Mouse (Mus musculus) midbrain, embryonic 10.5 days (tissue): ENCODE measurements around the gene Tmem274. TPM values are rescaled to one million over a fixed set of nuclear protein-coding genes. Genes with fewer than 3 reads are reported as not detected.

Source experiments
- DNase-seq: peaks from one replicate; pipeline ENCODE4 v3.0.0-alpha.2; 2017; ENCODE audit warnings: low spot score
- H3K27ac ChIP-seq: fragments of 300-500 bp; sonication (generic); replicated peaks from 2 replicates; pipeline ENCODE4 v1.5.1; 2016; ENCODE audit warnings: mild to moderate bottlenecking
- H3K27me3 ChIP-seq: fragments of 300-500 bp; sonication (generic); 2 replicates; pipeline ENCODE4 v1.6.1; 2016; ENCODE audit warnings: low read depth, mild to moderate bottlenecking; ENCODE audit not compliant: poor library complexity, severe bottlenecking
- H3K36me3 ChIP-seq: fragments of 300-500 bp; sonication (generic); 2 replicates; pipeline ENCODE4 v1.6.1; 2016; ENCODE audit warnings: mild to moderate bottlenecking, moderate library complexity
- H3K4me1 ChIP-seq: fragments of 300-500 bp; sonication (generic); 2 replicates; pipeline ENCODE4 v1.6.1; 2016
- H3K4me3 ChIP-seq: fragments of 300-500 bp; sonication (generic); 2 replicates; pipeline ENCODE4 v1.5.1; 2016; ENCODE audit warnings: mild to moderate bottlenecking, moderate library complexity
- H3K9me3 ChIP-seq: fragments of 300-500 bp; sonication (generic); replicated peaks from 2 replicates; pipeline ENCODE4 v1.6.1; 2016; ENCODE audit warnings: mild to moderate bottlenecking
- WGBS: fragments of 180-500 bp; shearing (Covaris S2); methylation state at CpG from one replicate; pipeline ENCODE4 v1.1.7; 2016; 5-methylcytosine and 5-hydroxymethylcytosine counted together
- polyA plus RNA-seq: library from polyadenylated mRNA; unstranded; fragments of >200 nt; fragmentation: Nextera tagmentation; extraction: Ambion mirVana; gene quantifications from 2 replicates; pipeline ENCODE4 v1.2.1, GENCODE M21; 2016

The Tmem274 gene
- polyA plus RNA-seq, 1 experiment from 2014 or later, result 0.41 TPM

- Histone ChIP-seq H3K4me3 (no peak overlapping the region), H3K36me3 (no peaks in the 10 kb centered on the region), H3K27ac (no peak overlapping the region), H3K9me3 (no peaks in the 10 kb centered on the region), H3K4me1 (peaks cover 19% of the 10 kb centered on the region), H3K27me3 (no peaks in the 10 kb centered on the region)
- DNase-seq, result no peak
- 93% methylated on average over 5 of the region's 5 CpGs for WGBS
These were observed 38.5 kb downstream of the Tmem274 start for GRCm38 (mm10) chr4:149515706-149516105.

- H3K27me3 ChIP-seq, result no peaks in the 10 kb centered on the region
- peaks cover 25% of the 10 kb centered on the region for H3K4me1 ChIP-seq
- peak within 1 kb of the TSS; percentile 89 for H3K27ac ChIP-seq
- WGBS, result under 1% methylated on average over 44 of the region's 46 CpGs
- H3K4me3 ChIP-seq, result peak within 1 kb of the TSS; percentile 89
- no peaks in the 10 kb centered on the region for H3K9me3 ChIP-seq
- peak; percentile 97 for DNase-seq
- no peaks in the 10 kb centered on the region for H3K36me3 ChIP-seq
These were observed 40.7 kb downstream of the Tmem274 start, which contains the start of gene Ctnnbip1 for GRCm38 (mm10) chr4:149517868-149518340. Gene Ctnnbip1 (plus strand): TSS chr4:149518236.

- no peaks in the 10 kb centered on the region for H3K9me3 ChIP-seq
- 0 out of 2 replicates have a peak, but pooled peaks cover under 1% of the 10 kb centered on the region for H3K36me3 ChIP-seq
- H3K27me3 ChIP-seq, result no peaks in the 10 kb centered on the region
- H3K4me3 ChIP-seq, result peak overlapping the region; percentile 89
- peak overlapping the region; percentile 89 for H3K27ac ChIP-seq
- WGBS, result 4% methylated on average over 52 of the region's 52 CpGs
- DNase-seq, result peak; percentile 36
- peaks cover 28% of the 10 kb centered on the region for H3K4me1 ChIP-seq
These were observed 41.4 kb downstream of the Tmem274 start for GRCm38 (mm10) chr4:149518351-149519220.

GRCm38 (mm10) chr4:149521258-149521657 lies 44.1 kb downstream of the Tmem274 start:
- no peak overlapping the region for H3K27ac ChIP-seq
- H3K4me3 ChIP-seq, result no peak overlapping the region
- H3K27me3 ChIP-seq, result no peaks in the 10 kb centered on the region
- no peaks in the 10 kb centered on the region for H3K9me3 ChIP-seq
- DNase-seq, result no peak
- WGBS, result 80% methylated on average over 10 of the region's 10 CpGs
- H3K4me1 ChIP-seq, result peaks cover 45% of the 10 kb centered on the region
- peaks cover 7% of the 10 kb centered on the region; the same call in 1 of the 2 replicates for H3K36me3 ChIP-seq

GRCm38 (mm10) chr4:149523961-149524360 lies 46.8 kb downstream of the Tmem274 start:
- H3K4me1 ChIP-seq, result peaks cover 42% of the 10 kb centered on the region
- no peak for DNase-seq

GRCm38 (mm10) chr4:149525170-149525569 lies 48.0 kb downstream of the Tmem274 start:
- DNase-seq, result no peak
- Histone ChIP-seq H3K36me3 (peaks cover 7% of the 10 kb centered on the region; the same call in 1 of the 2 replicates), H3K27ac (no peak overlapping the region), H3K4me3 (no peak overlapping the region), H3K4me1 (peaks cover 38% of the 10 kb centered on the region), H3K27me3 (no peaks in the 10 kb centered on the region), H3K9me3 (no peaks in the 10 kb centered on the region)
- 82% methylated on average over 4 of the region's 4 CpGs for WGBS

More at GRCm38 (mm10) chr4:149523961-149524360, 46.8 kb downstream of the Tmem274 start:
- Histone ChIP-seq H3K4me3 (no peak overlapping the region), H3K27me3 (no peaks in the 10 kb centered on the region), H3K36me3 (peaks cover 7% of the 10 kb centered on the region; the same call in 1 of the 2 replicates), H3K9me3 (no peaks in the 10 kb centered on the region), H3K27ac (no peak overlapping the region)
- whole genome bisulfite sequencing, result 83% methylated on average over 6 of the region's 6 CpGs

- H3K9me3 ChIP-seq, result no peaks in the 10 kb centered on the region
- H3K36me3 ChIP-seq, result peaks cover 7% of the 10 kb centered on the region; the same call in 1 of the 2 replicates
- no peak for DNase-seq
- H3K4me1 ChIP-seq, result peaks cover 37% of the 10 kb centered on the region
- no peak overlapping the region for H3K4me3 ChIP-seq
- no peaks in the 10 kb centered on the region for H3K27me3 ChIP-seq
- WGBS, result 84% methylated on average over 6 of the region's 6 CpGs
- H3K27ac ChIP-seq, result 0 out of 2 replicates have a peak overlapping the region, but pooled peaks have one; percentile 9
These were observed 48.6 kb downstream of the Tmem274 start for GRCm38 (mm10) chr4:149525811-149526210.

- Histone ChIP-seq H3K27me3 (no peaks in the 10 kb centered on the region), H3K4me1 (peaks cover 32% of the 10 kb centered on the region), H3K4me3 (no peak overlapping the region), H3K36me3 (peaks cover 7% of the 10 kb centered on the region; the same call in 1 of the 2 replicates), H3K27ac (no peak overlapping the region), H3K9me3 (no peaks in the 10 kb centered on the region)
- 50% methylated on average over 7 of the region's 7 CpGs for WGBS
- DNase-seq, result no peak
These were observed 49.2 kb downstream of the Tmem274 start for GRCm38 (mm10) chr4:149526330-149526729.

- no peak for DNase-seq
- no peaks in the 10 kb centered on the region for H3K27me3 ChIP-seq
- H3K36me3 ChIP-seq, result peaks cover 8% of the 10 kb centered on the region; the same call in 1 of the 2 replicates
- WGBS, result 87% methylated on average over 15 of the region's 15 CpGs
- no peak overlapping the region for H3K4me3 ChIP-seq
- H3K27ac ChIP-seq, result no peak overlapping the region
- peaks cover 32% of the 10 kb centered on the region for H3K4me1 ChIP-seq
- H3K9me3 ChIP-seq, result no peaks in the 10 kb centered on the region
These were observed 50.6 kb downstream of the Tmem274 start for GRCm38 (mm10) chr4:149527621-149528354.

- no peak overlapping the region for H3K27ac ChIP-seq
- 74% methylated on average over 6 of the region's 6 CpGs for WGBS
These were observed 52.5 kb downstream of the Tmem274 start for GRCm38 (mm10) chr4:149529691-149530090.

More at GRCm38 (mm10) chr4:149529691-149530090, 52.5 kb downstream of the Tmem274 start:
- H3K9me3 ChIP-seq, result no peaks in the 10 kb centered on the region
- peaks cover 28% of the 10 kb centered on the region for H3K4me1 ChIP-seq
- DNase-seq, result no peak
- no peak overlapping the region for H3K4me3 ChIP-seq
- H3K27me3 ChIP-seq, result no peaks in the 10 kb centered on the region
- peaks cover 8% of the 10 kb centered on the region; the same call in 1 of the 2 replicates for H3K36me3 ChIP-seq
